Mouse (Mus musculus): ENCODE results near the gene Gm13287.
"Not testable (repeated sequence)": the region's sequence is repeated elsewhere in the genome, so short reads cannot be mapped to it uniquely, and the experiment has no call there.

Gene Gm13287

DNA sequence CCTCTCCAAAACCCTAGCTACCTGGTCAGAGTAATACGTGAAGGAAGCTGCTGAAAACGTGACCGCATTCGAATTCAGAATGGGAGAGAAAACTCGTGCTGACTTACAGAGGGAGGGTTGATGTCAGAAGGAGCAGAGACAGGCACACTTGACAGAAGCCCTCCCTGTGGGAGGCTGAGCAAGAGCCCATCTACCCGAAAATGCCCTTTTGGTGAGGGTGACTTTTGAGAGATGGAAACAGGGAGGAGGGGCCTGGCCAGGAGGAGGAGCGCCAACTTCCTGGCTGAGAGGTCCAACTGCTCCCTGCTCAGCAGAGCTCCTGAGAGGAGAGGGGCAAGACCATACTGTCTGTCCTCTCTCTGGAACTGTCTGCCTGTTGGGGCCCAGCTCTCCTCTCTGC is 3.7 kb upstream of the Gm13287 start, which contains the start of gene Gm13285:
Gm13285 (plus strand) TSS at position 301 of the 400 bp plus-strand sequence.
- DNase-seq = not testable (repeated sequence)

- DNase-seq = not testable (repeated sequence)
Measured at GRCm38 (mm10) chr4:88805231-88805630, 2.2 kb downstream of the Gm13287 start, which contains the start of gene Gm13288. Gene Gm13288, plus strand, starts transcription at chr4:88805531.

DNA sequence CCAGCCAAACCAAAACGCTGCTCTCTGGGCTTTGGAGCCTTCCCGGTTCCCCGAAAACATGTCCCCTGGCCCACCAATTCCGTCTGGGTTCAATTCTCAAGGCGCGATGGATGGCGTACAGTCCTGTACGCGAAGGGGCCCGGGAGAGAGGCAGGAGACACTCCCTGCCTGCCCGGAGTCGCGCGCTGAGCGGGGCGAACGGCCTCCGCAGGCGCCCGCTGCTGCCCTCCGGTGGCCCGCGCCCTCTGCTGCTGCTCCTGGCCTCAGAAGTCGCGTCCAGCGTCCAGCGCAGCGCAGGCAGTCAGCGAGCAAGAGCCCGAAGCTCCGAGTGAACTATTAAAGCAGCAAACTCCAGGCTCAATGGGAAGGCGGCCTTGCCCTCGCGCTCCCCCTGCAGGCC is 2.7 kb downstream of the Gm13287 start:
- DNase-seq = not testable (repeated sequence)

- DNase-seq = no peak
Measured at GRCm38 (mm10) chr4:88815928-88816327, 12.9 kb downstream of the Gm13287 start, which contains the start of gene Ifna7. Gene Ifna7, plus strand, starts transcription at chr4:88816228.

DNA sequence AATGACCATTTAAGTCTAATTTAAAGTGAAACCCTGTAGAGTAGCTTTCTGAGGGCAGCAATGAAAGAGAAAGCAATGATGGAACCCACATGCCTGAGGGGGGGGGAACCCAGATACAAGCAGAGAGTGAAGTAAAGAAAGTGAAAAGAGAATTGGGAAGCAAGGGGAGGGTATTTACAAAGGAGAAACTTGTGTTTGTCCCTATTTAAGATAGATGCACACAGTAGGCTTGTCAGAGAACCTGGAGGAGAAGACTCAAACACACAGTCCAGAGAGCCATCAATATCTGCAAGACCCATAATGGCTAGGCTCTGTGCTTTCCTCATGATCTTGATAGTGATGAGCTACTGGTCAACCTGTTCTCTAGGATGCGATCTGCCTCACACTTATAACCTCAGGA is 16.6 kb downstream of the Gm13287 start, which contains the start of gene Ifna11:
Ifna11 (plus strand) TSS at position 301 of the 400 bp plus-strand sequence.
- DNase-seq = no peak

GRCm38 (mm10) chr4:88822995-88823394 is 19.9 kb downstream of the Gm13287 start:
- DNase-seq = no peak

GRCm38 (mm10) chr4:88827116-88827515 is 24.1 kb downstream of the Gm13287 start, which contains the start of gene Ifna6:
Gene Ifna6, plus strand, starts transcription at chr4:88827416.
- not testable (repeated sequence) for DNase-seq

DNA sequence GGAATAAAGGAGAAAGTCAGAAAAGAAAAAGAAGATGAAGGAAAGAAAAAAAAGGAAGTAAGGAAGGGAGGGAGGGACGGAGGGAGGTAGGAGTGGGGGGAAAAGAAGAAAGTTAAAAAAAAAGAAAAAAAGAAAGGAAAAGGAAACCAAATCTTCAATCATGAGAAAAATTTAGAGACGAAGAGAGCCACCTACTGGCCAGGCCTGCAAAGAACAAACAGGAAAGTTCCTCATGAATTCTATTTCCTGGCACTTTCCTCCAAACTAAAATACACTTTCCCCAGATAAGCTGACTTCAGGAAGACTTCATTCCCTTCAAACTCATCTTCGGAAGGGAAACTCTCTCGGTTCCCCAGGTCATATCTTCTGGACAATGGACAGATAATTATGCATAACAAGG is 27.5 kb downstream of the Gm13287 start:
- DNase-seq = no peak

DNA sequence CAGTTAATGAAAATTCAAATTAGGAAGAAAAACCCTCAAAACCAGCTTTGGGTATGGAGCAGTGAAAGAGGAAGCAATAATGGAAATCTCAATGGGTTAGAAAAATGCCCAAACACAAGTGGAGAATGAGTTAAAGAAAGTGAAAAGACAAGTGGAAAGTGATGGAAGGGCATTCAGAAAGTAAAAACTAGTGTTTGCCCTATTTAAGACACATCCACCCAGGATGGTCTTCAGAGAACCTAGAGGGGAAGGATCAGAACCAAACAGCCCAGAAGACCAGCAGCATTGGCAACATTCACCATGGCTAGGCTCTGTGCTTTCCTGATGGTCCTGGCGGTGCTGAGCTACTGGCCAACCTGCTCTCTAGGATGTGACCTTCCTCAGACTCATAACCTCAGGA is 32.2 kb downstream of the Gm13287 start, which contains the start of gene Ifna5:
Ifna5 (plus strand) TSS at position 301 of the 400 bp plus-strand sequence.
- not testable (repeated sequence) for DNase-seq

DNA sequence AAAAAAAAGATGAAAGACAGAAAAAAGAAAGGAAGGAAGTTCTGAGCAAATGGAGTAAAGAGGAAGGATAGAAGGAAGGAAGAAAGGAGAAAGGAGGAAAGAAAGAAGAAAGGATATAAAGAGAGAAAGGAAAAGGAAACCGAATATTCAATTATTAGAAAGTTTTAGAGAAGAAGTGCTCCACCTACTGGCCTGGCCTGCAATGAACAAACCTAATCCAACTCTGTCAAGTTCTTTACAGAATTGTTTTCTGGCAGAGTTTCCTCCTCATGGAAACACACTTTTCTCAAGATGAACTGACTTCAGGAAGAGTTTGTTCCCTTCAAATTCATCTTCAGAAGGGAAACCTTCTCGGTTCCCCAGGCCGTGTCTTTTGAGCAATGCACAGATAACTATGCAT is 35.8 kb downstream of the Gm13287 start:
- no peak for DNase-seq

GRCm38 (mm10) chr4:88840058-88840457 is 37.0 kb downstream of the Gm13287 start:
- DNase-seq = no peak

DNA sequence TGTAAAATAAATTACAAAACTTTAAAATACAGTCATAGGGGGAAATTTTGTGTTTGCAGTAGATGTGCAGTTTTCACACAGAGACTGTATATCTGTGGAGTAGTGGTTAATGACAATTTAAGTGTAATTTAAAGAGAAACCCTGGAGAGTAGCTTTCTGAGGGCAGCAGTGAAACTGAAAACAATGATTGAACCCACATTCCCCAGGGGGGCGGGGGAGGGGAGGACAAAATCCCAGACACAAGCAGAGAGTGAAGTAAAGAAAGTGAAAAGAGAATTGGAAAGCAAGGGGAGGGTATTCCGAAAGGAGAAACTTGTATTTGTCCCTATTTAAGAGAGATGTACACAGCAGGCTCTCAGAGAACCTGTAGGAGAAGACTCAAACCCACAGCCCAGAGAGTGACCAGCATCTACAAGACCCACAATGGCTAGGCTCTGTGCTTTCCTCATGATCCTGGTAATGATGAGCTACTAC is 38.4 kb downstream of the Gm13287 start, which contains the start of gene Ifna4:
Ifna4 (plus strand) TSS at position 424 of the 474 bp plus-strand sequence.
- no peak for DNase-seq

DNA sequence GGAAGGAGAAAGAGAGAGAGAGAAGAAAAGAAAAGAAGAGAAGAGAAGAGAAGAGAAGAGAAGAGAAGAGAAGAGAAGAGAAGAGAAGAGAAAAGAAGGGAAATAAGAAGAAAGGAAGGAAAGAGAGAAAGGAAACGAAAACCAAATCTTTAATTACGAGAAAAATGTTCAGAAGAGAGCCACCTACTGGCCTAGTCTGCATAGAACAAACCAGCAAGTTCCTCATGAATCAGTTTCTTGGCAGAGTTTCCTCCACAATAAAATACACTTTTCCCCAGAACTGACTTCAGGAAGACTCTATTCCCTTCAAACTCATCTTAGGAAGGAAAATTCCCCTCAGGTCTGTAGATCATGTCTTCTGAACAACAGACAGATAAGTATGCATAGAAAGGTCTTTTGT is 42.3 kb downstream of the Gm13287 start:
- no peak for DNase-seq

DNA sequence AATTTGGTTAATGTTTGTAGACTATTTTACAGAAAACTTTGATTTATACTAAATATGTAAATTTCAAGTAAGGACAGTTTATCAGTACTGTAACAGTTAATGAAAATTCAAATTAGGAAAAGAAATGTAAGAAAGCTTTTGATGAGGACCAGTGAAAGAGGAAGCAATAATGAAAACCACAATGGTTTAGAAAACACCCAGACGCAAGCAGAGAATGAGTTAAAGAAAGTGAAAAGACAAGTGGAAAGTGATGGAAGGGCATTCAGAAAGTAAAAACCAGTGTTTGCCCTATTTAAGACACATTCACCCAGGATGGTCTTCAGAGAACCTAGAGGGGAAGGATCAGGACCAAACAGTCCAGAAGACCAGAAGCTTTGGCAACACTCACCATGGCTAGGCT is 46.6 kb downstream of the Gm13287 start, which contains the start of gene Ifna1:
Ifna1 (plus strand) TSS at position 390 of the 400 bp plus-strand sequence.
- no peak for DNase-seq

GRCm38 (mm10) chr4:88851026-88851763 is 48.1 kb downstream of the Gm13287 start:
- DNase-seq = no peak
